Mouse (Mus musculus): ENCODE measurements around the gene Klra6. TPM values are rescaled to one million over a fixed set of nuclear protein-coding genes. Genes with fewer than 3 reads are reported as not detected.
"Not testable (repeated sequence)": the region's sequence is repeated elsewhere in the genome, so short reads cannot be mapped to it uniquely, and the experiment has no call there.

The Klra6 gene
- polyA plus RNA-seq (2015; fragmentation: Nextera tagmentation; extraction: Ambion mirVana) = not detected in 2 replicates

DNA sequence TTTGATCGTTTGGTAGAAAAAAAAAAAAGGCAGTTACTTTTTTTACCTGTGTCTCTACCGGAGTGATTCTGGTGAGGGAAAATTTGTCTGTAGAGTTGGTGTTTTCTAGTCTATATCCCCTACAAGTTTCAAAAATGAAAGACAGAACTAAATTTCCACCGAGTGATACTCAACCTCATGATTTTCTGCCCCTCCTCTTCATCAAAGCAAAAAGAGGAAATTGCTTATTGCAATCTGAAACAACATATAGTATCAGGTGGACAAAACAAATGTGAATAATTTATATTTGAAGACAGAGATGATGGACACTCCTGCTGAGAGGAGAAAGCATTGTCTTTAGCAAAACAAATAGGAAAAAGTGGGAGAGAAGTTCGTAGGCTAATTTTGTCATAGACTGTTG lies at the start of gene Klra6:
Gene Klra6, minus strand, starts transcription at position 101 of the 400 bp plus-strand sequence.
- Histone ChIP-seq H3K27ac (no peak within 1 kb of the TSS), H3K4me2 (replicated peaks) (no peak within 1 kb of the TSS), H3K36me3 (no peaks in the 10 kb centered on the region), H3K27me3 (no peaks in the 10 kb centered on the region), H3K9ac (no peak within 1 kb of the TSS), H3K4me1 (no peaks in the 10 kb centered on the region), H3K9me3 (peaks cover 7% of the 10 kb centered on the region; the same call in 1 of the 2 replicates), H3K4me3 (no peak within 1 kb of the TSS)
- 77% methylated on average over 4 of the region's 4 CpGs for whole genome bisulfite sequencing
- no peak for ATAC-seq (ENCODE audit: low FRiP score, low read depth)

DNA sequence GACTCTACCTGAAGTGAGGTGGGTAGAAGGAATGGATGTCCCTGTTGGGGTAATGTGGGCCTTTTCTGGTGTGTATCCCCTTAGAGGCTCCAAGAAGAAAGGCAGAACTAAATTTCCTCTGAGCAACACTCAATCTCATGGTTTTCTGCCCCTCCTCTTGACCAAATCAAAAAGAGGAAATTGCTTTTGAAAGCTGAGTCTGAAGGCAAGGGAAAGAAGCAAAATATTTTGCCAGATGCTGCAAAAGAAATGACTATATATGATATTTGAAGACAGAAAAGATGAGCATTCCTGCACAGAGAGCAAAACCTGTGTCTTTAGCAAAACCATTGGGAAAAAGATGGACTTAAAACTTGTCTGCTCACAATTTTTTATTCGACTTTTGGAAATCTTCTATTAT lies 40.4 kb upstream of the Klra6 start, which contains the start of gene Klra4:
Gene Klra4, minus strand, starts transcription at position 101 of the 400 bp plus-strand sequence.
- peaks cover 16% of the 10 kb centered on the region; the same call in 1 of the 2 replicates for H3K9me3 ChIP-seq
- not testable (repeated sequence) for H3K27me3 ChIP-seq; ATAC-seq (ENCODE audit: low FRiP score, low read depth); H3K4me3 ChIP-seq; H3K9ac ChIP-seq; H3K36me3 ChIP-seq; H3K4me1 ChIP-seq; H3K4me2 ChIP-seq (replicated peaks); H3K27ac ChIP-seq
- WGBS = 59% methylated on average over 1 of the region's 1 CpGs

DNA sequence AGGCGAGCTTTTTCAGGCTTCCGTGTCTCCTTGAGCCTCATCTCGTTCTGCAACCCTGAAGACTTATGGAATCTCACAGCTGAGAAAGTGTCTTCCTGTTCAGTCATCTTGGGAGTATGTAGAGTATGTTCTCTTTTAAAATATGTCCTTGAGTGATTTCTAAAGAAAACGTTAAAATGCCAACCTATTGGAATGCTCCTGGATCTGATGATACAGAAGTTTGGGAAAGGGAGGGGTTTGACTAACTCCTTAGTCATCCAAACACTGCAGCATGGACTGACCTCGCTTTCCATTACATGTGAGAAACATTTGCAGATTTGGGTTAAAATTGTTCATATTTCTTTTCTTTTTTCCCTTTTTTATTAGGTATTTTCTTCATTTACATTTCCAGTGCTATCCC lies 38.4 kb upstream of the Klra6 start:
- no peaks in the 10 kb centered on the region for H3K36me3 ChIP-seq
- H3K27me3 ChIP-seq = no peaks in the 10 kb centered on the region
- 0 out of 2 replicates have a peak, but pooled peaks cover 5% of the 10 kb centered on the region for H3K9me3 ChIP-seq
- ATAC-seq (ENCODE audit: low FRiP score, low read depth) = no peak
- H3K4me2 ChIP-seq (replicated peaks) = no peak overlapping the region
- H3K27ac ChIP-seq = no peak overlapping the region
- WGBS = 82% methylated on average over 5 of the region's 5 CpGs
- H3K9ac ChIP-seq = no peak overlapping the region
- no peak overlapping the region for H3K4me3 ChIP-seq
- H3K4me1 ChIP-seq = no peaks in the 10 kb centered on the region

DNA sequence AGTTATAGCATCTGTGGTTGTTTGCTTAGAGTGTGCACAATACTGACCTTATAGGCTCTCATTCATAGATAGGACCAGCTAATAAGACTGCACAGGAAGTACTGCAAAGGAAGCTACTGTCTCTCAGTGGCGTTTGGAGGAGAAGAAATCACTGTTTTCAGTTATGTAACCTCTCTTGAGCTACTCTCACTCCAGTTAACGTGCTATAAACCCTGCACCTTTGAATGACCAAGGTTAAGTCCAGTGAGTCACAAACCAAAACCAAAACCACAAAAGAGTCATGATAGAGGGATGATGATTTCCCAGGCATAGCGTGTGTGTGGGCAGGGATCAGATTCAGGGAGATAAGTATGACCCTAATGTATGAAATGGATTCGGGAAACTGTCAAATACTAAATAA lies 8.4 kb upstream of the Klra6 start:
- WGBS = 56% methylated on average over 4 of the region's 4 CpGs
- not testable (repeated sequence) for H3K4me1 ChIP-seq; ATAC-seq (ENCODE audit: low FRiP score, low read depth)

DNA sequence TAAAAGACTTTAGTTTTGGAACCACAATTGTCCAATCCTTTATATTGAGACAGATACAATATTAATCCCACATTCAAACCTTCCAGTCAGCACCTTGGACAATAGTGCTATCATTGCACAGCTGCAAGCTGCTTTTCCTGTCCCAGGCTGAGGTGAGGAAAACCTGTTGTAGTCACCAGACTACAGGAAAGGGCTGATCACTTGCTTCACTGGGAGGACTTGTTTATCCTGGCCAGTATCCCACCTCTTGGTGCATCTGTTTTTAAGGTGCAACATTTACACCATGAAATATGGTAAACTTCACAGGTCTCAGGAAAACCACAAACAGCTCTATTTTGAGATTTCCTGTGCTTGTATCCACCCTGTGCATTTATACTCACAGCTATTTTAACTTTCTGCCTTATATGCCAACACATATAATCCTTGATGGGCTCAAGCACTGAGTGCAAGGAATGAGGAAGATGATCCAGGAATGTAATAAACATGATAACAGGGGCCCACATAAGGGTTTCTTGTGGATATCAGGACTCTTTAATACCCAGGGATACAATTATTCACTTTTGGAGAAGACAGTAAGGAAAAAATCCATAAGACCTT lies 4.8 kb upstream of the Klra6 start:
- ATAC-seq (ENCODE audit: low FRiP score, low read depth); H3K4me3 ChIP-seq; H3K27me3 ChIP-seq; H3K36me3 ChIP-seq; H3K4me2 ChIP-seq (replicated peaks); H3K9ac ChIP-seq; H3K27ac ChIP-seq; H3K4me1 ChIP-seq; H3K9me3 ChIP-seq: not testable (repeated sequence)

More for the DNA sequence above, 8.4 kb upstream of the Klra6 start:
- H3K4me3 ChIP-seq; H3K4me2 ChIP-seq (replicated peaks); H3K9ac ChIP-seq; H3K27me3 ChIP-seq; H3K27ac ChIP-seq; H3K9me3 ChIP-seq; H3K36me3 ChIP-seq: not testable (repeated sequence)

Other genes starting within 250 kb of the Klra6 start
- not detected in 2 replicates for gene Gm156, start 242.7 kb downstream of the Klra6 start, polyA plus RNA-seq (2015; fragmentation: Nextera tagmentation; extraction: Ambion mirVana)
- gene Gm17631, start 164.3 kb downstream of the Klra6 start, polyA plus RNA-seq (2015; fragmentation: Nextera tagmentation; extraction: Ambion mirVana) = not detected in 2 replicates
- not detected in 2 replicates for gene Klra17, start 150.3 kb downstream of the Klra6 start, polyA plus RNA-seq (2015; fragmentation: Nextera tagmentation; extraction: Ambion mirVana)
- gene Klra5, start 109.3 kb downstream of the Klra6 start, polyA plus RNA-seq (2015; fragmentation: Nextera tagmentation; extraction: Ambion mirVana) = not detected in 2 replicates
- not detected in 2 replicates for gene Klra4, start 40.3 kb upstream of the Klra6 start, polyA plus RNA-seq (2015; fragmentation: Nextera tagmentation; extraction: Ambion mirVana)
- gene Klra8, start 102.9 kb upstream of the Klra6 start, polyA plus RNA-seq (2015; fragmentation: Nextera tagmentation; extraction: Ambion mirVana) = not detected in 2 replicates
- gene Klra9, start 166.2 kb upstream of the Klra6 start, polyA plus RNA-seq (2015; fragmentation: Nextera tagmentation; extraction: Ambion mirVana) = not detected in 2 replicates
- gene Klra7, start 206.4 kb upstream of the Klra6 start, polyA plus RNA-seq (2015; fragmentation: Nextera tagmentation; extraction: Ambion mirVana) = not detected in 2 replicates

All from limb, embryonic 13.5 days (tissue).